Mouse (Mus musculus) spleen, adult 2 months (tissue): ENCODE results near the gene Pfn1.

Source experiments
- CTCF ChIP-seq: fragments of 200-500 bp; IDR thresholded peaks from 2 replicates; pipeline ENCODE4 v1.5.1; 2011; ENCODE audit warnings: mild to moderate bottlenecking, inconsistent platforms; ENCODE audit not compliant: insufficient read depth, insufficient read length, insufficient replicate concordance; ENCODE audit errors: extremely low read depth
- POLR2A ChIP-seq: fragments of 200-500 bp; IDR thresholded peaks from 2 replicates; pipeline ENCODE4 v1.6.1; 2011; ENCODE audit warnings: low read depth, low read length, inconsistent platforms

- TF ChIP-seq CTCF (no peak), POLR2A (no peak)
Observed at GRCm38 (mm10) chr11:70688372-70688771, 33.9 kb upstream of the Pfn1 start.
